Mouse (Mus musculus): ENCODE measurements around the gene Fam107b. TPM values are rescaled to one million over a fixed set of nuclear protein-coding genes. Genes with fewer than 3 reads are reported as not detected.
"Not testable (repeated sequence)": the region's sequence is repeated elsewhere in the genome, so short reads cannot be mapped to it uniquely, and the experiment has no call there.

Fam107b gene
- total and polyA plus RNA-seq, 3 experiments = 3.6 to 34.1 (median 19.4) TPM

DNA sequence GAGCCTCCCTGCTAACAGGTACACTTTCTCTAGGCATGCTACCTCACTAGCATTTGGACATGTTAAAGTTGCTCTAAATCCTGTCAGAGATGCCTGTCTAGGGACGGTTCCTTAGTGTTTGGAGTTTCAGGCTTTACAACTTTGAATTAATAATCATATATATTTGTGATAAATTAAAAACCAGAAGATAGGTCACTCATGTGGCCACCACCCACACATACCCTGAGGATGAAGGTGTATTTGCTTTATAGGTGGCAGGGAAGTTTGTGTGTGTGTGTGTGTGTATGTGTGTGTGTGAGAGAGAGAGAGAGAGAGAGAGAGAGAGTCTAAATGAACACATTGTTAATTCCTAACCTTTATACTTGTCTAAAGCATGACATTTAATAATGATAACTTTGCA is 144.2 kb downstream of the Fam107b start:
- TF ChIP-seq GATA2 (IDR thresholded peaks at IDR 0.05; ENCODE audit: borderline replicate concordance, low read depth, low read length) = no peak
- TF ChIP-seq TAL1 (conservative IDR thresholded peaks at IDR 0.05; ENCODE audit: low read depth, low read length) = no peak
- no peak for TF ChIP-seq CTCF (IDR thresholded peaks at IDR 0.05; ENCODE audit: low read depth, low read length)
- TF ChIP-seq POLR2AphosphoS5 (IDR thresholded peaks at IDR 0.05; ENCODE audit: insufficient replicate concordance, low read depth, low read length) = no peak
- no peak for TF ChIP-seq GATA1 (IDR thresholded peaks at IDR 0.05; ENCODE audit: borderline replicate concordance, low read length)
- H3K9me3 ChIP-seq (replicated peaks) = no peaks in the 10 kb centered on the region
- ATAC-seq (ENCODE audit: extremely low read depth, insufficient number of reproducible peaks, low FRiP score, poor library complexity, severe bottlenecking) (no peak), DNase-seq (ENCODE audit: low spot score) (no peak)
- H3K36me3 ChIP-seq (replicated peaks) = peaks cover 15% of the 10 kb centered on the region
- no peaks in the 10 kb centered on the region for H3K4me1 ChIP-seq (ENCODE audit: insufficient read depth, low read depth, low read length)
- no peak overlapping the region for H3K4me3 ChIP-seq (ENCODE audit: low read depth, low read length)
- H3K27me3 ChIP-seq (ENCODE audit: insufficient read depth, low read length) = peaks cover 4% of the 10 kb centered on the region; the same call in 1 of the 2 replicates

DNA sequence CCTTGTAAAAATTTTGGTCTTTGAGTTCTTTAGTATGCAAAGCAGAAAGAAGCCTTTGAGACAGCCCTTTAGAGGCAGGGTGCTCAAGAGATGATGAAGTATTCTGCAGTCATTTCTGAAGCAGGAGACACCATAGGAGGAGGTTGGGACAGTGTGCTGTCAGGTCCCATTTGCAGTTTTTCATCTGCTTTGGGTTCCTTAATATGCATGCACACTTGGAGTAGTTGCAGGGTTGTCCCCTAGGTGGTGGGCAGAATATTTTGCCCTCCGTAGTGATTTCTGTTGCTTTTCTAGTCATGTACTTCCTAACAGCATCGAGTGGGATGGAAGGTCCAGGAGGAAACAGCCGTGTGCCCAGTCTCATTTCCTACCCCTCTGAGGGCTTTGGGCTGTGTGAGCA is 145.1 kb downstream of the Fam107b start:
- Histone ChIP-seq H3K27me3 (ENCODE audit: insufficient read depth, low read length) (peaks cover 4% of the 10 kb centered on the region; the same call in 1 of the 2 replicates), H3K4me1 (ENCODE audit: insufficient read depth, low read depth, low read length) (no peaks in the 10 kb centered on the region), H3K9me3 (replicated peaks) (no peaks in the 10 kb centered on the region), H3K4me3 (ENCODE audit: low read depth, low read length) (no peak overlapping the region), H3K36me3 (replicated peaks) (peaks cover 15% of the 10 kb centered on the region)
- ATAC-seq (ENCODE audit: extremely low read depth, insufficient number of reproducible peaks, low FRiP score, poor library complexity, severe bottlenecking) (no peak; the same call in 1 of the 2 replicates), DNase-seq (ENCODE audit: low spot score) (no peak)
- no peak for TF ChIP-seq POLR2AphosphoS5 (IDR thresholded peaks at IDR 0.05; ENCODE audit: insufficient replicate concordance, low read depth, low read length)
- TF ChIP-seq GATA1 (IDR thresholded peaks at IDR 0.05; ENCODE audit: borderline replicate concordance, low read length) = no peak
- no peak for TF ChIP-seq GATA2 (IDR thresholded peaks at IDR 0.05; ENCODE audit: borderline replicate concordance, low read depth, low read length)
- no peak for TF ChIP-seq TAL1 (conservative IDR thresholded peaks at IDR 0.05; ENCODE audit: low read depth, low read length)
- TF ChIP-seq CTCF (IDR thresholded peaks at IDR 0.05; ENCODE audit: low read depth, low read length) = no peak

DNA sequence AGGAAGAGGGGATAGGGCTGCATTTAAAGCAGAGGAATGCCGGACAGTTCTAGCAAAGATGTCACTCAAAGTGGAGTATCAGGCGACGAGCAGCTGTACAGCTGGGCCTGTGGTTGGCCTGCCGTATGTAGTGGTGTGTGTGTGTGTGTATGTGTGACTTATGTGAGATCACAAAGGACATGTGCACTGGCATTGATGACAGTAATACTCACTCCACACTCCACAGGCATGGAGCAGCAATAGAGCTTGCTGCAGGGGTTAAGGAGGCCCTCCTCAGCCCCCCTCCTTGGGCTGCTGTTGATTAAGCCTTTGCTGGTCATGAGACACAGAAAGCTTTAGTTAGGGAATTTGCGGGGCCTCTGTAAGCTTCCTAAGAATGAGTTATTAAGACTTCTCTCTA is 147.0 kb downstream of the Fam107b start:
- Histone ChIP-seq H3K36me3 (replicated peaks) (peaks cover 10% of the 10 kb centered on the region), H3K9me3 (replicated peaks) (no peaks in the 10 kb centered on the region), H3K27me3 (ENCODE audit: insufficient read depth, low read length) (peaks cover 4% of the 10 kb centered on the region; the same call in 1 of the 2 replicates), H3K4me1 (ENCODE audit: insufficient read depth, low read depth, low read length) (no peaks in the 10 kb centered on the region), H3K4me3 (ENCODE audit: low read depth, low read length) (no peak overlapping the region)
- TF ChIP-seq POLR2AphosphoS5 (IDR thresholded peaks at IDR 0.05; ENCODE audit: insufficient replicate concordance, low read depth, low read length) = no peak
- no peak for TF ChIP-seq CTCF (IDR thresholded peaks at IDR 0.05; ENCODE audit: low read depth, low read length)
- no peak for TF ChIP-seq GATA2 (IDR thresholded peaks at IDR 0.05; ENCODE audit: borderline replicate concordance, low read depth, low read length)
- TF ChIP-seq TAL1 (conservative IDR thresholded peaks at IDR 0.05; ENCODE audit: low read depth, low read length) = no peak
- no peak for TF ChIP-seq GATA1 (IDR thresholded peaks at IDR 0.05; ENCODE audit: borderline replicate concordance, low read length)
- DNase-seq (ENCODE audit: low spot score) (no peak), ATAC-seq (ENCODE audit: extremely low read depth, insufficient number of reproducible peaks, low FRiP score, poor library complexity, severe bottlenecking) (no peak)

DNA sequence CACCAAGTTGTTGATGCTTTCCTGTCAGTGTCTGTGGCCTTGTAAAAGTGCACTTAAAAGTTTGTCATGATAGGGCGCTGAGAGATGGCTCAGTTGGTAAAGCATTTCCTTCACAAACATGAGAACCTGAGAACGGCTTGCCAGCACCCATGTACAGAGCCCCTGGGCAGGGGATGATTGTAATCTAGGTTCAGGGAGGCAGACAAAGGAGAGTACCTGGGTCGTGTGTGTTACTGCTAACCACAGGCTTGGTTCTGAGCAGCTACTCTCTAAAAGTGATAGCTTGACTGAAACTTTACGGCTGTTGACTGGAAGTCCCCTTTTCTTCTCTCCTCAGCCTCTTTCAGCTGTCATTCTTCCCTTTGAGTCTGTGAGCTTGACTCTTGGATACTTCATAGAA is 147.6 kb downstream of the Fam107b start:
- Histone ChIP-seq H3K9me3 (replicated peaks) (no peaks in the 10 kb centered on the region), H3K4me1 (ENCODE audit: insufficient read depth, low read depth, low read length) (no peaks in the 10 kb centered on the region), H3K36me3 (replicated peaks) (peaks cover 10% of the 10 kb centered on the region), H3K27me3 (ENCODE audit: insufficient read depth, low read length) (peaks cover 4% of the 10 kb centered on the region; the same call in 1 of the 2 replicates), H3K4me3 (ENCODE audit: low read depth, low read length) (no peak overlapping the region)
- DNase-seq (ENCODE audit: low spot score) = no peak
- ATAC-seq (ENCODE audit: extremely low read depth, insufficient number of reproducible peaks, low FRiP score, poor library complexity, severe bottlenecking) = no peak
- TF ChIP-seq GATA1 (IDR thresholded peaks at IDR 0.05; ENCODE audit: borderline replicate concordance, low read length) (no peak), POLR2AphosphoS5 (IDR thresholded peaks at IDR 0.05; ENCODE audit: insufficient replicate concordance, low read depth, low read length) (no peak), TAL1 (conservative IDR thresholded peaks at IDR 0.05; ENCODE audit: low read depth, low read length) (no peak), GATA2 (IDR thresholded peaks at IDR 0.05; ENCODE audit: borderline replicate concordance, low read depth, low read length) (no peak), CTCF (IDR thresholded peaks at IDR 0.05; ENCODE audit: low read depth, low read length) (no peak)

DNA sequence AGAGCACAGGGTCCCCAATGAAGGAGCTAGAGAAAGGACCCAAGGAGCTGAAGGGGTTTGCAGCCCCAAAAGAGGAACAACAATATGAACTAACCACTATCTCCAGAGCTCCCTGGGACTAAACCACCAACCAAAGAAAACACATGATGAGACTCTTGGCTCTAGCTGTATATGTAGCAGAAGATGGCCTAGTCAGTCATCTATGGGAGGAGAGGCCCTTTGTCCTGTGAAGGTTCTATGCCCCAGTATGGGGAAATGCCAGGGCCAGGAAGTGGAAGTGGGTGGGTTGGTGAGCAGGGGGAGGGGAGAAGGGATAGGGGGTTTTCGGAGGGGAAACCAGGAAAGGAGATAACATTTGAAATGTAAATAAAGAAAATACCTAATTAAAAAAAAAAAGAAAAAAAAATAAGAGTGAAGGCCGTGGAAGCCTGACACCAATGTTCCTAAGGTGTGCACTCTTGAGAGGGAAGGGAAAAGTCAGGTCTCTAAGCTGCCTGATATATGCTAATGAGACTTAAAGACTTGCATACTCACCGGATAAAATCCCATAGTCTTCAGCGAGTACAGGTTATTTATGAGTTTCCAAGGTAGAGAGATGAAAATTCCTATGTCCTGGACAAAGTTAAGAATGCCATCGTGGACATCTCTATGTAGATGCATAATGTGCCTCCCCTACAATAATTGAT is 149.3 kb downstream of the Fam107b start:
- not testable (repeated sequence) for H3K4me3 ChIP-seq (ENCODE audit: low read depth, low read length); DNase-seq (ENCODE audit: low spot score); H3K9me3 ChIP-seq (replicated peaks); ATAC-seq (ENCODE audit: extremely low read depth, insufficient number of reproducible peaks, low FRiP score, poor library complexity, severe bottlenecking); H3K36me3 ChIP-seq (replicated peaks); H3K27me3 ChIP-seq (ENCODE audit: insufficient read depth, low read length); H3K4me1 ChIP-seq (ENCODE audit: insufficient read depth, low read depth, low read length)

DNA sequence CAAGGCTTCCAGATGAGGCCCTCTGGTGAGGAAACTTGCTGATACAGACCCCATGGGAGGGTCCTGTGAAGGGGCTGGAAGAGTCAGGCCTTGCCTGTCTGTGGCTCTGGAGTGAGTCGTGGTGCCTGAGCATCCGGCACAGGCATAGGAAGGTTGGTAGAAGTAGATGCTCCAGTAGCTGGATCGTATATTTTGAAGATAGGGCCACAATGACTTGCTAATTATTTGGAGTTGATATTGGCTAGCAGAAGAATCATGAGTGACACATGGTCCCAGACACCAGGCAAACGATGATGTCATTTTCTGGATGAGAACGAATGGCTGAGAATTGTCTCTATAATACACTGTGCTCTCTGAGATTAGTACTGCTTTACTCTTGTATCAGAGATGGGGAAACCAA is 150.8 kb downstream of the Fam107b start:
- TF ChIP-seq GATA1 (IDR thresholded peaks at IDR 0.05; ENCODE audit: borderline replicate concordance, low read length) (no peak), GATA2 (IDR thresholded peaks at IDR 0.05; ENCODE audit: borderline replicate concordance, low read depth, low read length) (no peak), CTCF (IDR thresholded peaks at IDR 0.05; ENCODE audit: low read depth, low read length) (no peak), POLR2AphosphoS5 (IDR thresholded peaks at IDR 0.05; ENCODE audit: insufficient replicate concordance, low read depth, low read length) (no peak), TAL1 (conservative IDR thresholded peaks at IDR 0.05; ENCODE audit: low read depth, low read length) (no peak)
- Histone ChIP-seq H3K4me1 (ENCODE audit: insufficient read depth, low read depth, low read length) (no peaks in the 10 kb centered on the region), H3K9me3 (replicated peaks) (no peaks in the 10 kb centered on the region), H3K4me3 (ENCODE audit: low read depth, low read length) (no peak overlapping the region), H3K27me3 (ENCODE audit: insufficient read depth, low read length) (no peaks in the 10 kb centered on the region), H3K36me3 (replicated peaks) (peaks cover 6% of the 10 kb centered on the region)
- DNase-seq (ENCODE audit: low spot score) = no peak
- ATAC-seq (ENCODE audit: extremely low read depth, insufficient number of reproducible peaks, low FRiP score, poor library complexity, severe bottlenecking) = no peak
